Mouse (Mus musculus) cerebellum, postnatal 4 days (tissue): ENCODE measurements around the gene Gata1.
A peak's percentile ranks its signal among the peaks of the same experiment; 100 is the strongest.
"Not testable (repeated sequence)": the region's sequence is repeated elsewhere in the genome, so short reads cannot be mapped to it uniquely, and the experiment has no call there.

Experiments
- DNase-seq, 2 experiments: peaks; one replicate each; pipeline ENCODE4 v3.0.0; 2022; ENCODE audit warnings: low spot score in 2 of 2, mixed read lengths in 1 of 2

Gata1 gene

GRCm38 (mm10) chrX:7977892-7978291, at the start of gene Gata1:
Gata1 (minus strand) TSS chrX:7978071.
- DNase-seq = no peak

DNA sequence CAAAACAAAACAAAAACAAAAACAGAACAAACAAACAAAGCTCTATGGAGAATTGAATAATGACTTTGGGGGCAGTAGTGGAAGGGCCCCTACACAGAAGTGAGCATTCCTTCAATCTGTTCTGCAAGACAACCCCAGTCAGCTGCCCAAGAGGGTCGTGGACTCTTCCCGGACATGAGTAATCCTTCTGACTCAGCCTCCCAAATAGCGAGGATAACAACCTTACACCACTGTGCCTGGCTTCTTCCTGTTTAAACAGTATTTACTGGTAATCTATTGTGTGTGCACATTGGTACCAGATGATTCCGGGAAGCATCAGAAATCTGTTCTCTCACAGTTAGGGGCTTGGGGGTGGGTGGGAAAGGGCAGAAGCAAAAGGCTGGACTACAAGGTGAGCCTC, 48.9 kb upstream of the Gata1 start:
- DNase-seq = no peak

GRCm38 (mm10) chrX:8024795-8025194, 46.9 kb upstream of the Gata1 start:
- DNase-seq = no peak

DNA sequence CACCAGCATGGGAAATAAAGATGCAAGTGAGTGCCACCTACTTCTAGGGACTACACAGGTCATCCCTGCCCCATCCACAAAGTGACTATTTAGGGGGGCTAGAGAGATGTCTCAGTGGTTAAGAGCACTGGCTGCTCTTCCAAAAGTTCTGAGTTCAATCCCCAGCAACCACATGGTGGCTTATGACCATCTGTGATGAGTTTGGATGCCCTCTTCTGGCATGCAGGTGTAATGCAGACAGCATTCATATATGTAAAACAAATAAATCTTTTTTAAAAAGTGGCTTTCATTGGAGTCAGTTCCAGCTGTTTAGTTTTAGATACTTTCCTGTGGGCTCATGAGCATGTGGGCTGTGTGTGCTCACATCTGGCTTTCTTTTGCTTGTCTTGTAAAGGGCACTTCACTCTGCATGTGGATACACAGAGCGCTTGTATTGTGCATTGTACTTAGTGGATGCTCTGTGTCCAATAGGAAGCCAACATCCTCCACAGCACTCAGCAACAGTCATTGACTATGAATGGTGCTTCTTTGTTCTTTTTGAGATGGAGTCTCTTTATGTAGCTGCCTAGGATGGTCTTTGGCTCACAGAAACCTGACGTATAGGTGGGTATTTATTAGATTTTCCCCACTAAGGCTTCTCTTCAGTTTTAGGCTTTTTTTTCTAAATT, 42.4 kb upstream of the Gata1 start:
- DNase-seq = no peak

GRCm38 (mm10) chrX:8018286-8018685, 40.4 kb upstream of the Gata1 start, which contains the start of gene Glod5:
Glod5 (minus strand) TSS chrX:8018492.
- no peak for DNase-seq

DNA sequence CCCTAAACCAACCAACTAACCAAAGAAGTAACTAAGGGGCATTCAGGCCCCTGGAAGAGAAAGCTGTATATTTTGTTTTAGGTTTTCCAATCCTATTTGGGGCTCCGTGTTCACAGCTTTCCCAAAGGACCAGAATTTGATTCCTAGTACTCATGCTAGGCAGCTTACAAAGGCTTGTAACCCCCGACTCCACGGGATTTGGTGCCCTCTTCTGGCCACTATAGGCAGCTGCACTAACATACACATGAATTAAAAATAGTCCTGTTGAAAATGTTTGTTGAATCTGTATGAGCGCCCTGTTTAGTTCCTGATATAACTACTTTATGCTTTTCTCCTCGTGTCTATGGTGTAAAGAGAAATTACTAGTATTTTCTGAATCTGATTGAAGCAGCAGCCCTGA, 39.3 kb upstream of the Gata1 start:
- peak in 1 of 2 experiments; percentile 4 for DNase-seq

DNA sequence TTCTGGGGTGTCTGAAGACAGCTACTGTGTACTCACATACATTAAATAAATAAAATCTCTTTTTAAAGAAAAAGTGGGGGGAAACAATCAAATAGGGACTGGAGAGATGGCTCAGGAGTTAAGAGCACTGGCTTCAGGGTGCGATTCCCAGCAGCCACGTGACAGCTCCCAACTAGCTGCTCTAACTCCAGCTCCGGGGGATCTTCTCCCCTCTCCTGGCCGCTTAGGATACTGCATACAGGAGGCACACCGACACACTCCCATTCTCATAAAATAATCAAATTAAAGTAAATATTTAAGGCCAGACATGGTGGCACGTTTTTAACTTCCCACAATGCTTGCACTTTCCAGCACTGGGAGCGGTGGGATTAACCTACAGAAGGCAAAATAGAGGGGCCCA, 37.8 kb upstream of the Gata1 start:
- DNase-seq = peak in 1 of 2 experiments; percentile 6

DNA sequence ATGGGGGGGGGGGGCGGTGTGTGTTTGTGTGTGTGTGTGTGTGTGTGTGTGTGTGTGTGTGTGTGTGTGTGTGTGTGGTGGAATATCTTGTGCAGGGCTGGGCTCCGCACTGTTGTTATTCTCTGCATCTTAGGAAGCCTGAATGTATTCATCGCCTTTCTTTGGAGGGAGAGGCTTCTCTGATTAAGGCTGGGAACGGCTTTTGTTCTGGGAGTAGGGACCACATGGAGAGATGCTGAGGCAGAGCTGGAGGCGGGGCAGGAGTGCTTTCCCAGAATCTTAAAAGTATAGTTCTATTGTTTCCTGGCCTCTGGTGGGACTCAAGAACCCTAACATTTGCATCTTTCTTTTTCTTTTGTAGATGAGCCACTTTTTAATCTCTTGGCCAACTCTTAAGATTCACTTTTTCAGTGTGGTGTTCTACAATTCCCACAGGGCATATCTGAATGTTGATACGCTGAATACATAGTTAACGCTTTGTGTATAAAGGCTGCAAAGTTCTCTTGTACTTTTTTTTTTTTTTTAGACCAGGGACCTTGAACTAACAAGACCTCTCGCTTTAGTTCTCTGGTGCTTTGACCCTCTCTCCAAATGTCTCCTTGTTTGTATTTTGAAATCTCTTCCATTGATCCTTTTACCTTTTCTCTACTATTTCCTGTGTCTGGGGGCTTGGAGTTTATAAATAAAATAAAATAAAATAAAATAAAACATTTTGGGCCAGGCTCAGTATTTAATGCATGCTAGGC, 35.9 kb upstream of the Gata1 start:
- DNase-seq = no peak

- DNase-seq = no peak
Measured at GRCm38 (mm10) chrX:8013157-8013556, 35.3 kb upstream of the Gata1 start.

DNA sequence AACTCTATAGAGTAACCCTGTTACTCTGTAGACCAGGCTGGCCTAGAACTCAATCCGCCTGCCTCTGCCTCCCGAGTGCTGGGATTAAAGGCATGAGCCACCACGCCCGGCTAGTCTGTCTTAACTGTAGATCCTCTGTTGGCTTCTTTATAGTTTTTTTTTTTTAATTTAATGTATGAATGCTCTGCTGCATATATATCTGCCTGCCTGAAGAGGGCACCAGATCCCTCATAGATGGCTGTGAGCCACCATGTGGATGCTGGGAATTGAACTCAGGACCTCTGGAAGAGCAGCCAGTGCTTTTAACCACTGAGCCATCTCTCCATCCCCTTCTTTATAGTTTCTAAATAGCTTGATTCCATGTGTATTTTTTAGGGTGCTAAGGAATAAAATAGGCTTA, 31.5 kb upstream of the Gata1 start:
- DNase-seq = not testable (repeated sequence)

GRCm38 (mm10) chrX:8008543-8008942, 30.7 kb upstream of the Gata1 start:
- DNase-seq = no peak

GRCm38 (mm10) chrX:8002971-8003370, 25.1 kb upstream of the Gata1 start:
- no peak for DNase-seq

DNA sequence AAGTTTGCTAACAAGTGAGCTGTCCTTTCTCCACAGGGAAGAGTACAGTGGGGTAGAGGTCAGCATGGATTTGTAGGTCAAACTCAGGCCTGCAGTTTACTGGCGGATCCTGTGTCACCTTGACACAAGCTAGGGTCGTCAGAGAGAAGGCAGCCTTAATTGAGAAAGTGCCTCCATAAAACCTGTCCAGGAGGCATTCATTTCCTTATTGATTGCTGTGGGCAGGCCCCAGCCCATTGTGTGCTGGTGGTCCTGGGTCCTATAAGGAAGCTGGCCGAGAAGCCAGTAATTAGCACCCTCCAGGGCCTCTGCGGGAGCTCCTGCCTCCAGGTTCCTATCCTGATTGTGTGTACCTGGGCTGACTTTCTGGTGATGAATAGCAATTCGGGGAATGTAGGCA, 24.1 kb upstream of the Gata1 start:
- DNase-seq = no peak

DNA sequence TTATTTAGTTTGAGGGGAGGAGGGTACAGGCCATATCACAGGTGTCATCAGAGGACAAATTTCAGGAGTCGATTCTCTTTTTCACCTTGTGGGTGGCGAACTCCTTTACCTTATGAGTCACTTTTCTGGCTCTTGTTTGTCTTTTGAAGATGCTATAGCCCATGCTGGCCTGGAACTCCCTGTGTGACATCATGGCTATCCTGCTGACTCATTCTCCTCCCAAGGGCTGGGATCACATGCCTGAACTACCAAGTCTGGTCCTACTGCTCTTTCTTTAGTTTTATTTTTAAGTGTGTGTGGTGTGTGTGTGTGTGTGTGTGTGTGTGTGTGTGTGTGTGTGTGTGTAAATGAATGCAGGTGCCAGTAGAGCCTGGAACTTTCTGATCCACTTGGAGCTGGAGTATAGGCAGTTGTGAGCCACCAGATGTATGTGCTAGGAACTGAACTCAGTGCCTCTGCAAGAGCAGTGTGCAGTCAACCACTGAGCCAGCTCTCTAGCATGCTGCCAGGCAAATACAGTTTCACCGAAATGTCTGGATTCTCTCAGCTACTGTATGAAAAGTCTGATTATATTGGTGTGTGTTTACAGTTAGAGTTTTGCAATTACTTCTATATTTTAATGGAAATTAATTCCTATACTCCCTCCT, 22.8 kb upstream of the Gata1 start:
- DNase-seq = no peak

GRCm38 (mm10) chrX:7993068-7993735, 15.3 kb upstream of the Gata1 start:
- DNase-seq = no peak

- no peak for DNase-seq
Measured at GRCm38 (mm10) chrX:7992379-7993067, 14.7 kb upstream of the Gata1 start.

GRCm38 (mm10) chrX:7981368-7981767, 3.5 kb upstream of the Gata1 start:
- DNase-seq = no peak

- no peak for DNase-seq
Measured at GRCm38 (mm10) chrX:7971292-7971691, 6.6 kb downstream of the Gata1 start.

GRCm38 (mm10) chrX:7968899-7969298, 9.0 kb downstream of the Gata1 start:
- no peak for DNase-seq

DNA sequence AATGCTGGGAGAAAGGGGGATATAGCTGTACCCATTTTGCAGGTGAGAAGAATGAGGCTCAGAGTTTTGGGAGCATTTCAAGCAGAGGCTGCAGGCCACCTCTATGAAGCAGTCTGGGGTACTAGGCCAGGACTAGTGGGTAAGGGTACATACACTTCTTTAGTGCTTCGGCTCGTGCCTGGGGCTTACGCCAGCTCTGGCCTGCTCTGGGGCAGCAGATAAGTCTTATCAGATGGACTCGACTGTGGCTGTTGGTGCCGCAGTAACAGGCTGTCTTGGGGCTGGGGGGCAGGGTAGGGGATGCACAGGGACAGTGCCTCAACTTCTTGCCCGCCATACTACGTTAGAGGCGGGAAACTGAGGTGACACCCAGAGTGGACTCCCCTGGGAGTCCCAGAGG, 9.6 kb downstream of the Gata1 start:
- DNase-seq = no peak

DNA sequence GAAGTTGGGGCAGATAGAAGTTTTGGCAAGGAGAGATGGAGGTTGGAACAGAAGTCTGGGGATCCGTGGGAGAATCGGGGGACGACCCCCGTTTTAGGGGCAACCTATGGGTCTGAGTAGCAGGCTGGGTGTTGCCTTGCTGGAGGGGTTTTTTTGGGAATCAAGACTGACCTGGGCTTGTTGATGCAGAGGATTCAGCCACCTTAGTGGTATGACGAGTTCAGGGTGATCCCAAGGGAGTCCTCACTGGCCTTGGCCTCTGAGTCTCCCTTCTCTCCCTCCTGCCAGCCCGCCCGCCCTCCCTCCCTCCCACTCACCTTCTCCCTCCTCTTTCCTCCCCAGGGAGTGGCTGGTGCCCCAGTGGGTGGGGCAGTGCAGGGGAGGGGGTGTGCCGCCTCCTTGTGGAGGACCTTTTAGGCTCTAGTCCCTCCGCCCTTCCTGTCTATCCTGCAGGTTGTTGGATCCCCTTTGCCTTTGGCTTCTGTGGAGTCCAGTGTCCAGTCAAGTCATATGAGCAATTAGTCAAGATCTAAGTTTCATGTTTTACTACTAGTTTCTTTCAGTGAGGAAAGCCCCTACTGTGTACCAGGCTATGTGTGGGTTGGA, 10.2 kb downstream of the Gata1 start:
- no peak for DNase-seq
